Mouse (Mus musculus): ENCODE results near the gene Tjp1.

Tjp1 gene

DNA sequence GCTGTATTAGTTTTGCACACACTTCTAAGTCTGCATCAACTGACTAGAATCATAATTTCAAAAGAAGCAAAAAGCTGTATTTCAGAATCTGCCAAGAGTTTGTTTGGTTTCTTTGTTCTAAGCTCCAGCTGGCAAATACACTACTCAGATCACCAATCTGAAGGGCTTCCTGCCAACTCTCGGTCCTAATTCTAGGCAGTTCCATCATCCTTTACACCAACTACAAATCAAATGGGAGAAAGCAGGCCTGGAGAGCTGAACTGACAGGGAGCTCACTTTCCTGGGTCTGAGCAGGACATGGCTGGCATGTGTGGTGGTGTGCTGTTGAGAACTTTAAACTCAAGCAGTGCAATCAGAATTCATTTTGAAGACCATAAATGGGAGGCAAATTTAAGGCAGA is 170.0 kb downstream of the Tjp1 start:
- DNase-seq (ENCODE audit: low spot score in 2 of 2), result peak in 1 of 2 experiments; percentile 37

DNA sequence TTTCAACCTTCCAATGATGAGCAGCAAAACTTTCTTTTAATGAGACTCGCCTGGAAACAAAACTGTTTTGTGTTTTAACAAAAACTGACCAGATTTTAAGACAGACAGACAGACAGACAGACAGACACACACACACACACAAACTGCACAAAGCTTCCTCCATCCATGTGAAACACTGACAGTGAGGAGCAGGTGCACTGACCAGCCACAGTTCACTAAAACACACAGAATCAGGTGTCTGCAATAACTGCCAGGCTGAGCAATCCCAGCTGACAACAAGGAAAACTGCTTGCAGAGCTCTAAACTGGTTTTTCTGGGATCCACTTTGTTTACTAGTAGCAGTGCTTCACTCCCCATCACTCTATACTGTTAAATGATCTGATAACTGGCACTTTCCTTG is 171.4 kb downstream of the Tjp1 start:
- no peak for DNase-seq (ENCODE audit: low spot score in 2 of 2)

DNA sequence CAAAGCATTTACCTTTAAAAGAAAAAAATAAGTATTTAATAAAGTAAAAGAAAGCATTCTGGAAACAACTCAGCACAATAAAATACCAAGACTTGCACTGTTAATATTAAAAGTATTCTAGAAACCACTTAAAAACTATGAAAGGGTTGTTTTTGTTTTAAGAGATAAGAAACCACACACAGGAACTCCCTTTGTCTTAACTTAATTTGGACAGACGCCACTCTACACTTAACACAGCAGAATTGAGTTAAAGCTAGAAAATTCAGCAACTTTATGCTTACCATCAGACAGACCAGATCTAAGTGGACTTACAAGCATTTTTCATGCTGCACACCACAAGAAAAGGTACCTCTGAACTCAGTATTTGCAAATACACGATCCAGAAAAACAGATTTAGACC is 172.7 kb downstream of the Tjp1 start:
- no peak for DNase-seq (ENCODE audit: low spot score in 2 of 2)

DNA sequence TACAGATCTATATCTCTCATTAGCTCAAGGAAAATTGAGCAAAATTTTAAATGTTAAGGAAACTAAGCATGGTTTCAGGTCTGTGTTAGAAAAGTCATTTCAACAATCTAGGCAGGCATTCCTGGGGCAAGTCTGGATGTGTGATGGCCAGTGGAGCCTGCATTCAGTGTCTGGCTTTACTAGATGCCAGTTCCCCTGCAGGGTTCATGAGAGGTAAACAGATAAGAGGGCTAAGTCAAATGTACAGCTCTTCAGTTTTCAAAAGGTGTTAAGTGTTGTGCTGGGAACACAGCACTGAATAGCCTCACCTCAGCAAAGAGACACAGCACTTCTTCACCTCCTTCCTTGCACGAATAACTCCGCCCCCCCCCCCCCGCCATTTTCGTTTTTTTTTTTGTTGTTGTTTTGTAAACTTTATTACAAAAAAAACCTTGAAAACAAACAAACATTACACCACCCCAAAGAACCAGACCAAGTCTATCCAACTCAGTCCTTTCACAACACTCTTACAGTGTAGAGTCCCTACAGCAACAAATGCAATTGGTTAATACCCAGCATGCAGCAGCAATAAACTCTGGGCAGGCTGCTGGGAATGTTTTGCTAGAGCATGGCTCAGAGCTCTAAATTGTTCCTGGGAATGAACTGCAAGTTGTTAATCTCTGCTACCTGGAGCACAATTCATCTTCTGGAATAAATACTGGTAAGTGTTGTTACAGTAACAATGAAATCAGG is 177.1 kb downstream of the Tjp1 start:
- DNase-seq (ENCODE audit: low spot score in 2 of 2), result peak in 1 of 2 experiments; percentile 16

DNA sequence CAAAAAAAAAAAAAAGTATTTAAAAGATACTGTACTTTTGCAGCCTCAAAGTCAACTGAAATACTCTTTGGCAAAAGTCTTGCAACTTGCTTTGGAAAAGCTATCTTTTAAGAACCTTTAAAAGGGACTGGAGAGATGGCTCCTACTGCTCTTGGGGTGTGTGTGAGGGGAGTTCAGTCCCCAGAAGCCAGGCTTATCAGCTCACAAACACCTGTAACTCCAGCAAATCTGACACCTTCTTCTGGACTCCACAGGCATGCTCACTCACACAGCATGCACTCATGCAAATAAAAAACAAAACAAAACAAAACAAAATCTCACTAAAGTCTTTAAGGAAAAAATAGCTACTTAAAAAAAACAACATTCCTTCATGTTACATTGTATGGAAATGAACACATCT is 179.0 kb downstream of the Tjp1 start:
- DNase-seq (ENCODE audit: low spot score in 2 of 2), result no peak

DNA sequence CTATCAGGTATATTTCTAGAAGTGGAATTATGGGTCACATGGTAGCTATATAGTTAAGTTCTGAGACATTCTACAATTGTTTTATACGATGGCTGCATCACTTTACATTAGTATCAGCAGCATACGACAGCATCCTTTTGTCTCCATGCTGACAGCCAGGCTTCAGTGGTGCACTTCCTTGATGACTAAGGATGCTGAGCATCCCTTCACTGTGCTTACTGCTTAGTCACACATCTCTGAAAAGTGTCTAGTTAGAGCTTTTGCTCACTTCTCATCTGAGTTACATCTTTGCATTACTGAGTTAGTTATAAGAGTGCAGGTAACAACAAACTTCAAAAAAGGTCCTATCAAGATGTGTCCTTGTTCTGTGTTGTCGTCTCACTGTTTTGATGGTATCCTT is 182.3 kb downstream of the Tjp1 start:
- DNase-seq (ENCODE audit: low spot score in 2 of 2), result no peak

DNA sequence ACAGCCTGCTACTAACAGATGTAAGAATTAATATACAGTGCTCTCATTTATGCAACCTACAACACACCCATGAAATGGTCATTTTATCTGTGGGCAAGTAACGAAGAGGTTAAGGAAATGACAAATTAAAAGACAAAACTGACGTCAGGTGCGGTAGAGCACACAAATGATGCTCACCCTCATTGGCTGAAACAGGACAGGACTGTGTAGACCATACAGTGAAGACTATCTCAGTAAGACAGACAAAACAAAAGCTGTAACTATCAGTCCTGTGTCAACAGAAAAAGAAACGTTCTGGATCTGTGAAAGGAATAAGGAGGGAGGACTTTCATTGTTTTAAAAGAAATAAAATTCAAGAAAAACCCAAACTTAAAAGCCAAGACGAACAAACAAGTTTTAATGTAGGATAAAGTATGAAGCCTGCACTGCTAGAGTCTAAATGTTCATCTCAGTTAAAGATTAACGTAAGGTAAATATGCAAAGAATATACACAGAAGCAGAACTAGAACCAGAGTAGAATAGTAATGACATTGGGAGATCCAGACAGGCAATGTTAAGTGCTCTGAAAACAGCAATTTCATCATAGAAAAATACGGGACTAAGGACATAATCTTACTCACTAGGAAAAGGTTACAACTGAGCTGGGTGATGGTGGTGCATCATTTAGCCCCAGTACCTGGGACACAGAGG is 189.9 kb downstream of the Tjp1 start:
- DNase-seq (ENCODE audit: low spot score in 2 of 2), result no peak

DNA sequence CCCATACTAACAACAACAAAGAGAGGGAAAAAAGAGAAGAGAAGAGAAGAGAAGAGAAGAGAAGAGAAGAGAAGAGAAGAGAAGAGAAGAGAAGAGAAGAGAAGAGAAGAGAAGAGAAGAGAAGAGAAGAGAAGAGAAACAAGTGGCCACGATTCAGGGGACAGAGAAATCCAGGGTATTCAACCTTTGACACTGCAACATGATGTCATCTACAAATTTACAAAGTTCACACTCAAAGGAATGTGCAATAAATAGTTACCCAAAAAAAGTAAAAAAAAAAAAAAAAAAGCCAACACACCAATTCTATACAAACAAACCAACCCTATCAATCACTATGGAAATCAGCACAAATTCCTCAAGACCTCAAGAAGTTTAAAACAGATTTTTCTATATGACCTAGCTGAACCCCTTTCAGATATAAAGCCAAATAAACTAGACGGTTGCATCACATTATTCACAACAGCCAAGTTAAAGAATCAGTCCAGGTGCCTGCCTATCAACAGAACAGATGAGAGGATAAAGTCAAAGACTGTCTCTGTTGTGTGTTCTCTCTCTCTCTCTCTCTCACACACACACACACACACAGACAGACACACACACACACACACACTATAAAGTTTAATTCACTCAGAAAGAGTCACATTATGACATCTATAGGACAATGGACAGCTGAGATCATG is 194.4 kb downstream of the Tjp1 start:
- DNase-seq (ENCODE audit: low spot score in 2 of 2), result no peak

DNA sequence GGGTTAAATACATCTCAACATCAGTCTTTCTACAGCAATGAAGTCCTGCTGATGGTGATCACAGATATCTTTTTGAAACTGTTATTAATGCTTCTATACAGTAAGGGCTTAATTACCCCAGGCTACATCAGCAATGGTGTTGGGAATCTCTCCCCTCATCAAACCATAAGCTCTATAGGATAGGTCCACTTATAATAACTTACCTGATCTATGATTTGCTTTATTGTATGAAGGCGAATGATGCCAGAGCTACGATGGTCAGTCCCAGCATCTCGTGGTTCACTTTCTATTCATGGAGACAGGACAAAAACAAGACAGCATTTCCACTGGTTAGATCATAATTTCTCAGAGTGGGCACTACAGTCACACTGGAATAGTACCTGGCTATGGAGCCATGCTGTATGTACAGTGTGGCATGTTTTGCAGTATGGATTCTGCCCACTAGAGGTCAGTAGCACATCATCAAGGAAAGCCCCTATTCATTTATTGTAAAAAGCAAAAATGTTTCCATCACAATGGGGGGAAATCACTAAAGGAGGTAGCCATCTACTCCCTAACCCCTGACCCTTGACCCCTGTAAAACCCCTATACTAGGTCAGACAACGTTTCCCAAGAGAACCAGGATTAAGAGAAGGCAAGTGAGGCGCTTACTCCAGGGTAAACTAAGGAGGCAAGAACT is 208.4 kb downstream of the Tjp1 start:
- DNase-seq (ENCODE audit: low spot score in 2 of 2), result peak; percentile 57 to 58

DNA sequence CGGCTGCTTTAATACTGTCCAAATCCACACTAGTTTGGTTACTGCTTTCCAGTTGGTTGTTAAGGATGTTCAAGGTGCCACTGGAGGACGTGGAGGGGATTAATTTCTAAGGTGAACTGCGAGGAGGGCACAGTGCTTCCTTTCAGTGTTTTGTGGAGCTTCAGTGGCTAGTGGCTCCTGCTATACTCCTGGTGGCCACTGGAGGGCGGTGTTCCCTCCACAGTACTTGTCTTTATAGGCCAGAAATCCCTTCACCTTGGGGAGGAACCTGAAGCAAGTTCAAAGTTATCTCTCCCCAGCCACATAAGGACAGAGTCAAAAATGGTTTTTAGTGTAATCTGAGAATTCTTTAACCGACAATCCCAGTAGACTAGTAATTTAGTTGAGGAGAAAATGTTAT is 210.2 kb downstream of the Tjp1 start:
- DNase-seq (ENCODE audit: low spot score in 2 of 2), result peak; percentile 35 to 53

DNA sequence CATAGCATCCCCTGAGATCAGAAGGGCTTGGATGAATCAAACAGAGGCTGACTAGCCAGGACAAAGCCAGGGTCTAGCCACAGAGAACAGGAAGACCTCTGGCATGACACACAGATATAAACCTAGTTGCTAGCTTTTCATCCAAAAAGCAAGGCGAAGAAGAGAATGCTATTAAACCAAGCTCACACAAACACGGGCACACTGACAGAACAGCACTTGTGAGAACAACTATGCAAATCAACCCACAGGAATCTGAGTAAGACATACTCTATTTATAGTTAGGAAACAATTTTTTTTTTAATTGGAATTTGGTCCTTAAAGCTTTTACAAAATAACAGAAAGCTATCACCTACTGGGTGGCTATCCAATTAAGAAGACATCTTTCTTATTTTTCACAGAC is 212.4 kb downstream of the Tjp1 start:
- DNase-seq (ENCODE audit: low spot score in 2 of 2), result no peak

DNA sequence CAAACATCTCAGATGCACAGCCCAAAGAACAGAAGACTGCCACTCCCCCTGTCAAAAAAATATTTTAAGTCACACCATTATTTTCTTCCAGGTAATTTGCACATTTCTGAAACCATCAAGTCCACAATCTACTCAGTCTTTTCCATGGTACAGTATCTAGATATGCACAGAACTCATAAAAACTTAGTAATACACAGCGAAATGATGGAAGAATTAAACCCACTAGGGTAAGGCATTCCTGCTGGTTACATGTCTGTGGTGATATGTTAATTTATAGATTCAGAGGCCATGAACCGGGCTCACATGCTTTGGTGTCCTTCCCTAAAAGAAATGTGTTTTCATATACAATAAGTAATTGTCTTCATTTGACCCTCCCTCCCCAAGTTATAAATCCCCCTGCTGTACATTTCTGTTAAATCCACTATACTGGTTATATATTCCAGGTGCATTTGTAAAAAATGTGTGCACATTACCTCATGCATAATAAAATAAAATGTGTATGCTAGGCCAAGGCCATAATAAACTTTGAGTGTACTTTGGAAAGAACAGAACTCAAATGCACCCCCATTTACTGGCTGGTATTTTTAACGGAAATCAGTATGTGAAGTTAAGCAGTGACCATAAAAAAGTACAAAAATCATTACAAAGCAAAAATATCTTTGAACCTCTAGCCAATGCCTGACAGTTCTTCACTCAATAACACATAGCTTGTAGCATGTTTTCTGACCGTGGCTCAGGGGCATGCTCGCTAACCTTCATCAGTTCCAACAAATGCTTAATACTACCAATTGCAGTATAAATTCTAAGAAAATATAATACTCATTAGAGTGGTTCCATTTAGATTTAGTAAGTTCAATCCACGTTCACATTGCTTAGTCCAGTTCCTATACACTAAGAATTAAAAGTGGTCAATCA is 230.6 kb downstream of the Tjp1 start:
- DNase-seq (ENCODE audit: low spot score in 2 of 2), result no peak

DNA sequence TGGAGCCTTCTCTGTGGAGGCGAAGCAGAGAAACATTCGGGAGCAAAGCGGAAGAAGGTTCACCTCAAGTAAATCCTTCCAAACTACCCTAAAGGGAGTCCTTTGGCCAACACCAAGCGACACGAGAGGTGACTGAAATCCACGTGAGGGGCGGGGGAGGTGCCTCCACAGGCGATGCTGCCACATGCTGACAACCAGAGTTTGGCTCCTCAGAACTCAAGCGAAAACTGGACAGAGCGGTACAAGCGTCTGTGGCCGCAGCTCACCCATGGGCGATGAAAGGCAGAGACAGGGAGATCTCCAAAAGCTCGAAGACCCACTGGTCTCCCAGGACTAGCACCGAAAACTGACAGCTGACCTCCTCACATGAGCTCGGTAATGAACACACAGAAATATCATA is 244.7 kb downstream of the Tjp1 start:
- no peak for DNase-seq (ENCODE audit: low spot score in 2 of 2)

DNA sequence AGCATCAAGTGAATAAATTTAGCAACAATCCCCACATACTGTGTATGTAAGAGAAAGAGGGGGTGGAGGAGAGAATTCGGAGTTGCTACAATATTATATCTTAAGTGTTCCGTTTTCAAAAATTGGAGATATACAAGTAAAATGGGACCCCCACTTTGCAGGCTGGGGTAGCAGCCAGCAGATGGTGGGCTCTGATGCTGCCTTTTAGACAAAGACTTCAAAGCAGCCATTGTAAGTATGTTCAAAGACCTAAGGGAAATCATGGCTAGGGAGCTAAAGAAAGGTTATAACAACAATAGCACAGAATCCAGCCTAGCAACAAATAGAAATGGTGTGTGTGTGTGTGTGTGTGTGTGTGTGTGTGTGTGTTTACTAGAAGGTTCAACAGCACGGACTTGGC is 245.6 kb downstream of the Tjp1 start:
- no peak for DNase-seq (ENCODE audit: low spot score in 2 of 2)

DNA sequence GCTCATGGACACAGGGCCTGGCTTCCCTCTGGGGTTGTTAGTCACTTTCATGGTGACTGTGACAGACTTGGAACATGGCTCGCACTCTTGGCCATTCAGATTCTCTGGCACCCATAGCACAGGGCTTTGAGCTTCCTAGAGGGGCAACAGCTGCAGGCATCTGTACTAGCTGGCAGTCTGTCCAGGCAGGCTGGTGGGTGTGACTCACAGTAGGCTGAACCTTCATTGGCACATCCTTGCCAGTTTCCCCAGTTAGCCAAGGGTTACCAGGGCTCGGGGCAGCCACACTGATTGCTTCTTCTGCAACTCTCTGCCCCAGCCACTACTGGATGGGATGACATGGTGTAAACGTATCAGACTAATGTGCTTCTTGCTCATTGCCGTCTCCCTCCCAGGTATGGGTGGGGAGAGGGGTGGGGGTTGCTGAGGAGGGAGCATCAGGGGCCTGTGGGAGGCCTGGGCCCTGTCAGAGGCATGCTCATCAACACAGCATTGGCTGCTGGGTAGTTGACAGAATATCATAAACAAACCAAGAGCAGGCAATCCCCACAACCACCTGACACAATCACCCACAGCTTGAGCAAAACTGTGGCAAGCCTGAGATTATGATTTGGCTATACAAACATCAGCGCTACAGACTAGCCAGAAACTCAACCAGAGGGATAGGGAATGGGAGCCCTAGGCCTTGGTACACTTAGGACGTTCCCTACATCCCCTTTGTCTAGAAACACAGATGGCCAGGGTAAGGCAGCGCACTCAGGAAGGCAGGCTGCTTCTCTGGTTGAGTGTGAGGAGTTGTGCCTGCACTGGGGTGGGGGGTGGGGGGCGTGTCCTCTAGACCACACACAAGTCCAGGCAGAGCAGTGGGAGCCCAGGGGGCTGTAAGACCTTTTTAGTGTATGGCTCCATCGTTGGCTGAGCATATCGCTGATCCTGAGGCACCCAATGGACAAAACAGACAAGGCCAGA is 246.4 kb downstream of the Tjp1 start:
- peak in 1 of 2 experiments; percentile 30 for DNase-seq (ENCODE audit: low spot score in 2 of 2)

DNA sequence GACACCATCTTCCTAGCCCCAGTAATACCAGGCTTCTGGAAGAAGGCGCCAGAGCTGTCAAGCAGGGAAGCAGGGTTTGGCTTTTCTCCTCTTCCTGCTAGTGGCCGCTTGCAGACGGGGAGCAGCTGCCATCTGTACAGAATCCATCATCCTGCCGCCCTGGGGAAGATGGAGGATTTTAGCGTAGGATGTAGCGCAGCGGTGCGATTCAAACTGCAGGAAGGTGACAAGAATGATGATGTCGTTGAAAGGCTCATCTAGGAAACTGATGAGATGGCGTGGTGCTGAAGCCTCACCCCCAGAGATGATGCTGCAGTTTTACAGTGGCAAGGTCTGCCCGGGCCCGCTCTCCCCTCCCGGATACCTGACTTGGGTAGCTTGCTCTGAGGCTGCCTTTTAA is 248.3 kb downstream of the Tjp1 start:
- DNase-seq (ENCODE audit: low spot score in 2 of 2), result no peak

DNA sequence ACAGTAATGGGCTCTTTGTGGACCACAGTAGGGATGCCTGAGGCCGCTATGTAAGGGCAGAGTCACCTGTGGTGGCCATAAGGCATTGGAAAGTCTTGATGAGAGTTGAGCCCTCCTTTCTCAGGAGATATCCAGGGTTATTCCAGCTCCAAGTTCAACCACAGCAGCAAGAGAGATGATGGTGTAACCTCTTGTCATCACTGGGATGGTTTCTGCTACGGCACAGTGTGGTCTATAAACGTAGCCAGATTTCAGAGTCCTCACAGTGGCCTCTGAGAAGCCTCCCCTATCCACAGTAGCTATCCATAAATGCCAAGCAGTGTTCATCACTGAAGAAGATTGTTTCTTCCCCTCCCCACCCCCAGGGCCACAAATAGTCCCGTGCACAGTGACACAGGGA is 251.8 kb downstream of the Tjp1 start:
- no peak for DNase-seq (ENCODE audit: low spot score in 2 of 2)

DNA sequence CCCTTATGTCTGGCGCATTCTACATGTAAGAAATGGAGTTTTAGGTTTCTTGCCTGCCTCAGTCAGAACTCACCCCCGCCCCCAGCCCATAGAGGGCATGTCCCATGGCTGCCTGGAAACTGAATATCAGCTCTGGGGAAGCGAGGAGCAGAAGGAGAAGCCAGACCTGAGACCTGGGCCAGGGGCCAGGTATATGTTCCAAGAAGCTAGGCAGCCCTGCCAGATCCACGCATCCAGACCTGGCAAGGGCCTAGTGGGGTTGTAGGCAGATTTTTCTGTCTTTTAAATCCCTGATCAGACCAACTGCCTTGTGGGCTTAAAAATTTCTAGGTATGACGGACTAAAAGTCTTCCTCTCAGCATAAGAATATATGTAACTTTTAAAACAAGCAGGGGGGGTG is 253.4 kb downstream of the Tjp1 start:
- no peak for DNase-seq (ENCODE audit: low spot score in 2 of 2)

DNA sequence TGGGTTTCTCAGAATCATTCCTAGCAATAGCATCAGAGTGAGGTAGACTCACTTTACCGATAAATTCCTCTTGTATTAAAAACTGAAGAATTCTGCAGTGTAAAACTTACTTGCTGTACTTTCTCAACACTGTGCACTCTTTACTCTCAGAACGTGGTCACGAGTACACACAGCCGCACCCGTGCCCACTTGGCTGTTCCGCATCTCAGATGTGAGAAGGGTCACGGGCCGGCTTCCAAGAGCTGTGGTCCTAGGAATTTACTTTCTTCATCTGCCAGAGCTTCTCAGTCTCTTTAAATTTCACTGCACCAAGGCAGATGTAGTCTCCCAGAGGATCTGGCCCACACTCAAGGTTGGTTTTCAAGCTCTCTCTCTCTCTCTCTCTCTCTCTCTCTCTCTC is 277.9 kb downstream of the Tjp1 start:
- DNase-seq (ENCODE audit: low spot score in 2 of 2), result peak in 1 of 2 experiments; percentile 21
